Mouse (Mus musculus): Measurements from ENCODE around the gene Arhgef5.
A peak's percentile ranks its signal among the peaks of the same experiment; 100 is the strongest.
"Not testable (repeated sequence)": the region's sequence is repeated elsewhere in the genome, so short reads cannot be mapped to it uniquely, and the experiment has no call there.

The Arhgef5 gene

GRCm38 (mm10) chr6:43265363-43266041, at the start of gene Arhgef5:
Gene Arhgef5 (plus strand): TSS chr6:43265582.
- DNase-seq (ENCODE audit: low read depth, low spot score), result no peak

GRCm38 (mm10) chr6:43231255-43231654, 34.1 kb upstream of the Arhgef5 start, which contains the start of gene Olfr47:
Gene Olfr47 (plus strand): TSS chr6:43231529.
- not testable (repeated sequence) for DNase-seq (ENCODE audit: low read depth, low spot score)

GRCm38 (mm10) chr6:43242061-43242460, 23.3 kb upstream of the Arhgef5 start:
- no peak for DNase-seq (ENCODE audit: low read depth, low spot score)

- no peak for DNase-seq (ENCODE audit: low read depth, low spot score)
These were observed 18.0 kb upstream of the Arhgef5 start for GRCm38 (mm10) chr6:43247396-43247795.

- no peak for DNase-seq (ENCODE audit: low read depth, low spot score)
These were observed 12.4 kb upstream of the Arhgef5 start for GRCm38 (mm10) chr6:43252994-43253393.

GRCm38 (mm10) chr6:43254193-43254926, 11.0 kb upstream of the Arhgef5 start:
- peak; percentile 12 for DNase-seq (ENCODE audit: low read depth, low spot score)

- no peak for DNase-seq (ENCODE audit: low read depth, low spot score)
These were observed 4.6 kb upstream of the Arhgef5 start for GRCm38 (mm10) chr6:43260756-43261155.

GRCm38 (mm10) chr6:43266356-43266755, 974 bp downstream of the Arhgef5 start:
- no peak for DNase-seq (ENCODE audit: low read depth, low spot score)

GRCm38 (mm10) chr6:43272597-43272996, 7.2 kb downstream of the Arhgef5 start:
- DNase-seq (ENCODE audit: low read depth, low spot score), result no peak

- no peak for DNase-seq (ENCODE audit: low read depth, low spot score)
These were observed 8.7 kb downstream of the Arhgef5 start for GRCm38 (mm10) chr6:43274123-43274522.

GRCm38 (mm10) chr6:43278247-43278646, 12.9 kb downstream of the Arhgef5 start:
- peak; percentile 6 for DNase-seq (ENCODE audit: low read depth, low spot score)

- DNase-seq (ENCODE audit: low read depth, low spot score), result no peak
These were observed 15.1 kb downstream of the Arhgef5 start for GRCm38 (mm10) chr6:43280481-43280880.

GRCm38 (mm10) chr6:43292041-43292440, 26.7 kb downstream of the Arhgef5 start:
- DNase-seq (ENCODE audit: low read depth, low spot score), result no peak

- DNase-seq (ENCODE audit: low read depth, low spot score), result no peak
These were observed 27.2 kb downstream of the Arhgef5 start for GRCm38 (mm10) chr6:43292471-43293076.

- DNase-seq (ENCODE audit: low read depth, low spot score), result no peak
These were observed 27.8 kb downstream of the Arhgef5 start for GRCm38 (mm10) chr6:43293175-43293574.

- no peak for DNase-seq (ENCODE audit: low read depth, low spot score)
These were observed 30.5 kb downstream of the Arhgef5 start for GRCm38 (mm10) chr6:43295908-43296307.

GRCm38 (mm10) chr6:43296798-43297507, 31.6 kb downstream of the Arhgef5 start:
- DNase-seq (ENCODE audit: low read depth, low spot score), result peak; percentile 71

- peak; percentile 70 for DNase-seq (ENCODE audit: low read depth, low spot score)
These were observed 32.1 kb downstream of the Arhgef5 start for GRCm38 (mm10) chr6:43297508-43297850.

- no peak for DNase-seq (ENCODE audit: low read depth, low spot score)
These were observed 44.1 kb downstream of the Arhgef5 start, which contains the start of gene Nobox for GRCm38 (mm10) chr6:43309454-43309853. Gene Nobox (minus strand): TSS chr6:43309554.

GRCm38 (mm10) chr6:43310071-43310470, 44.7 kb downstream of the Arhgef5 start:
- no peak for DNase-seq (ENCODE audit: low read depth, low spot score)

GRCm38 (mm10) chr6:43312546-43312945, 47.2 kb downstream of the Arhgef5 start:
- DNase-seq (ENCODE audit: low read depth, low spot score), result no peak

All from telencephalon, adult 2 months (tissue).